Mouse (Mus musculus) left cerebral cortex, postnatal 14 days (tissue): ENCODE results near the gene Crebbp. TPM values are rescaled to one million over a fixed set of nuclear protein-coding genes. Genes with fewer than 3 reads are reported as not detected.
"Not testable (repeated sequence)": the region's sequence is repeated elsewhere in the genome, so short reads cannot be mapped to it uniquely, and the experiment has no call there.

Source experiments
- DNase-seq, 2 experiments: peaks; one replicate each; pipeline ENCODE4 v3.0.0; 2021 to 2022; ENCODE audit warnings: low spot score in 2 of 2, mixed read lengths in 1 of 2
- intact Hi-C: fragments of 180-260 bp; cut with DNase I; formaldehyde crosslinking; loops from one replicate; pipeline ENCODE4 v1.15.1; 2025
- long read RNA-seq, 2 experiments: library from polyadenylated mRNA; stranded (forward); transcript quantifications; one replicate each; pipeline ENCODE4 v2.0.0; 2021
- total RNA-seq, 2 experiments: library from RNA; stranded (reverse); gene quantifications; 2 replicates each; pipeline ENCODE4 v1.2.3; 2021

Crebbp gene
- total RNA-seq, result 10 to 100 TPM; 79.0 to 86.1 TPM
- long read RNA-seq, experiment 1, partial matches to known transcripts, result 0 of 12 reads
- long read RNA-seq, experiment 1, other reads (novel, unspliced or antisense), result 12 of 12 reads
- long read RNA-seq, experiment 2, full-length matches to known transcripts, result 1 of 22 reads
- long read RNA-seq, experiment 2, partial matches to known transcripts, result 7 of 22 reads
- long read RNA-seq, experiment 2, other reads (novel, unspliced or antisense), result 14 of 22 reads

DNA sequence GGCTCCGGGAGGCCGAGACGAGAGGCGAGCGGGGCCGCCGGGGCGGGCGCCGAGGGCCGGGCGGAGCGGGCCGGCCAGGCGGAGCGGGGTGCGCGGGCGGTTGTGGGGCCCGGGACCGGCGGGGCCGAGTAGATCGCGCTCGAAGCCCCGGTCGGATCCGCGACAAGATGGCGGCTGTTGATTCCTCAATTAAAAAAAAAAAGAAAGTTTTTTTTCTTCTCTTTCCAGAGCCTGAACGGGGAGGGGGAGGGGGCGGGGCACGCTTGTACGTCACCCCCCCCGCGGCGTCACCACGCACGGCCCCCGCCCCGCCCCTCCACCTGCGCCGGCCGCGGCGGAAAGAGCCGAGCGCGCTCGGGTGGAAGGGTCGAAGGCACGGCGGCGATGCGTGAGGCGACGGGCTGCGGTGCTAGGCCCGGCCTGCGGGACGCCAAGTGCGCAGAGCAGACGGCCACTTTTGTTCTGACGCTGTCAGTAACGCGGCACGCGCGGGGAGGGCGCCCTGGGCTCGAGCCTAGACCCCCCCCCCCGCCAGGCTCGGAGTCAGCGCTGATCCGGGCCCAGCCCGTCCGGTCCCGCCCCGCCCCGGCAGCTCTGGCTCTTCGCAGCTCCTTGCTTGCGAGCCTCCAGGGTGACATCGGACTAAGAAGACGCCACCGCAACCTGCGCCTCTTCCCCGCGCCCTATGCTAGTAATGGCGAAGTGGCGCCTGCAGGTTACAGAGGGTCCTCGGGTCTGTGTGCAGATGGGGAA is at the start of gene Crebbp:
Crebbp (minus strand) TSS at position 199 of the 753 bp plus-strand sequence.
- DNase-seq, result peak; percentile 93
- intact Hi-C loops, result loop anchor here (5.0 kb wide), 1 partner anchor 137 kb away; the partner anchor contains the start of gene Trap1

DNA sequence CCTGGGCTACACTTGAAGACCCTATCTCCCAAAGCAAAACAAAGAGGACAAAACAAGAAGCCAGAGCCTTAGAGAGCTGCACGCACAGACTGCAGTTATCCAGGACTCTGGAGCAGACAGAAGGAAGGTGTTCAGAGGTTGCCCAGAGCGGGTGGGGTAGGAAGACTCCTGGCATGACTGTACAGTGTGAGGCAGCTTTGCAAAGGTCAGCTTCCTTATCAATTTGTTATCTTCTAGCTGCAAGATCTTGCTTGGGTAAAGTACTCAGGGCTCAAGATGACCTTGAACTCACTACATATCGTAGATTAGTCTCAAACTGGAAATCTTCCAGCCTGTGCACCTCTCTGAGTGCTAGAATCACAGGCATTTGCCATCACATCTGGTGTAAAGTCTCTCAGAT is 49.7 kb upstream of the Crebbp start:
- DNase-seq, result no peak
- intact Hi-C loops, result no loop called here

- intact Hi-C loops, result no loop called here
- no peak for DNase-seq
Observed at GRCm38 (mm10) chr16:4257546-4257945, 43.7 kb upstream of the Crebbp start.

- intact Hi-C loops, result no loop called here
- no peak for DNase-seq
Observed at GRCm38 (mm10) chr16:4248791-4249190, 35.0 kb upstream of the Crebbp start.

- not testable (repeated sequence) for DNase-seq
Observed at GRCm38 (mm10) chr16:4245241-4245640, 31.4 kb upstream of the Crebbp start.

DNA sequence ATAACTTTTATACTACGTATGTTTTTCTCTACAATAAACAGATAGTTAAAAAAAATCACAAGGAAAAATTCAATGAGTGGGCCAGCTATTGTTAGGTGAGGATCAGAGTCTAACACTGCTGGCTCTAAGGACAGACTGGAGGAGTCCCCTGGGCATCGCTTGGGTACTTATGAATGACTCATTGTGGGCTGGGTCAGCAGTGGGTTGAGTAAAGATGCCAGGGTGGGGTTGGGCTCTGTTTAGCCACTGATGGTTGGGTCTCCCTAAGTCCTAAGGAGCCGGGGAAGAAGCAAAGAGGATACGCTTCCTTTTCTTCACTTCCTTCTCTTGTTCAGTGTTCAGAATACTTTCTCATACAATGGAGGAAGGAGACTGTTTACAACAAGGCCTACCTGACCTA is 22.3 kb upstream of the Crebbp start:
- DNase-seq, result no peak
- intact Hi-C loops, result no loop called here

More at GRCm38 (mm10) chr16:4245241-4245640, 31.4 kb upstream of the Crebbp start:
- intact Hi-C loops, result not testable (repeated sequence)

- DNase-seq, result no peak
- intact Hi-C loops, result no loop called here
Observed at GRCm38 (mm10) chr16:4235587-4235986, 21.8 kb upstream of the Crebbp start.

- no peak for DNase-seq
- intact Hi-C loops, result no loop called here
Observed at GRCm38 (mm10) chr16:4225841-4226240, 12.0 kb upstream of the Crebbp start.

GRCm38 (mm10) chr16:4214631-4215240 is 939 bp upstream of the Crebbp start:
- DNase-seq, result peak in 1 of 2 experiments; percentile 27
- intact Hi-C loops, result loop anchor here (5.0 kb wide), 1 partner anchor 137 kb away; the partner anchor contains the start of gene Trap1

GRCm38 (mm10) chr16:4212963-4213798 is 616 bp downstream of the Crebbp start:
- intact Hi-C loops, result loop anchor here (5.0 kb wide), 1 partner anchor 136 kb away; the partner anchor contains the start of gene Trap1

DNA sequence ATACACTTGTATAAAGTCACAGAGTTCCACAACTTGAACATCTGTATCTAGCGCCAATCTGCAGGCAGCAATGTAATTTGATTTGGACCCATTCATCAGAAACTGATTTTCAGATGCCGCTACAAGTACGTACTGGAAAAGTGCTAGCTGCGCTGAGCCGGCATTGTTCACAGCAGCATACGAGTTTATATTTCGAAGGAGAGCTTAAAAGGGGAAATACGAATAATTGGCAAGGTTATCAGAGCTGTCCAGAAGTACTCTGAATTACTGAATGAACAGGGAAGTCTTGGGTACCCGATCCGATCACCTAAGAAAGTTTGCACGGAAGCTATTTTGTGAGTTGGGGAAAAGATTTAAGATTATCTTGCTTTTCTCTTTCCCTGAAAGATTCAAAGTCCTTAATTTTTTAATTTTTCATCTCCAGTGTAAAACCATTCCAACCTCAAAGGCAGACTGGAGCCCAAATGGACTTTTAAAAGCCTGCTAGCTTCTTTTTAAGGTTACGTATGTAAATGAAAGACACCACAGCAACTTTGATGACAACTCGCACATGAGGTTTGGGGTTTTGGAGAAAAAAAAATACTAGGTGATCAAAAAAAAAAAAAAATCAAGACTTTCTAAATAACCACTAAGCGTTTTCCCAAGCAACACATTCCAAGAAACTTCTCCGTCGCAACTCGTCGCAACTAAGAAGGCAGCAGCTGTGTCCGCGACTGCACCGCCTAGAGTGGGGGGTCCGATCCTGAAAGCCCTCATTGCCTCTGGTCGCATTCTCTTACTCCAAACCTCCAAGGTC is 1.4 kb downstream of the Crebbp start:
- no peak for DNase-seq
- intact Hi-C loops, result loop anchor here (5.0 kb wide), 1 partner anchor 135 kb away; the partner anchor contains the start of gene Trap1

More at GRCm38 (mm10) chr16:4212963-4213798, 616 bp downstream of the Crebbp start:
- peak; percentile 38 to 70 for DNase-seq

DNA sequence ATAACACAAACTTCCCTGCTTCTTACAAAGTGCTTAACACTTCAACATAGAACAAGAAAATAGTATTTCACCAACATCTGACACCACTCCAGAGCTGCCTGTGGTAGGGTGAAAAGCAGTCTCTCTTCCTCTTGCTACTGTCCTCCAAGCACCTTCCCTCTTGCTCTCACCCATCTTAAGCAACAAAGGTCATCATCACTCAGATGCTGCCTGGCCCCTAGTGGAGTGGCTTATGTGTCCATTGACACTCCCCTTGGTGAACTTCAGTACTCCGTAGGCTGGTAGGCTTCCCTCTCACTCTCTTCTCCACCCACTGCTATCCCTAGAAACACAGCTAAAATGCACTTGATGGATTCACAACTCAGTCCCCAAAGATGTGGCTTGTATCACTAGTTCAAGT is 3.5 kb downstream of the Crebbp start:
- no peak for DNase-seq
- intact Hi-C loops, result loop anchor here (5.0 kb wide), 1 partner anchor 133 kb away; the partner anchor contains the start of gene Trap1

- intact Hi-C loops, result no loop called here
- DNase-seq, result no peak
Observed at GRCm38 (mm10) chr16:4203592-4203991, 10.2 kb downstream of the Crebbp start.

DNA sequence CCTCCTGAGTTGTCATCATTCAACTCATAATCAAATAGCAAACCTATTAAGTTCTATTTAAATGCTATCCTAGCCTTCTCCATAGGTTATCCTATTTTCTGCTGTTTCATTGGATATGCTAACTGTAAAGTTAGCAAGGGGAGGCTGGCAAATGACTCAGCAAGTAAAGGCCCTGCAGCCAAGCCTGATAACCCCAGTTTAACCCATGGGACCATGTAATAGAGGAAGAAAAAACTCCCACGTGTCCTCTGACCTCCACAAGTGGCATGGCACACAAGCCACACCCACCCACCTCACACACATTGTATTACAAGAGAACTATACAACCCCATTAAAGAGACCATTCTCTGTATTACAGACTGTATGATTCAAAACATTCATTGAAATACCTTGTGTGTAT is 13.8 kb downstream of the Crebbp start:
- DNase-seq, result no peak
- intact Hi-C loops, result no loop called here

DNA sequence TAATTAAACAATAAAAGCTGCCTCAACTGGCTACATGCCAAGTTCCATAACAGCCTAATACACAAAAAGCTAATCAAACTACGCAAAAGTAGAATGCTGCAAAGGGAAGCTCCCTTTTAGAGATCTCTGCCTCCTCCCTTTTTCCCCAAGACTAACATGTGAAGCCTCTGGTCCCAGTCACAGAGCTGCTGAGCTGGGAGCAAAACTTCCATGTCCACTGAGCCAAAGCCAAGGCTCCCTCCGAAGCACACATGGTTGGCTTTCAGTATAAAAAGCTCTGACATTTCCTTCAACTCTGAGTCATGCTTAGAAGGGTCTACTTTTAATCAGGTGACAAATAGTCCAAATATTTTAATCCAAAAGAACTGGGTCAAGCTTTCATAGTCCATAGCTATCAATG is 14.2 kb downstream of the Crebbp start:
- intact Hi-C loops, result no loop called here

GRCm38 (mm10) chr16:4198004-4198403 is 15.8 kb downstream of the Crebbp start:
- no peak for DNase-seq
- intact Hi-C loops, result no loop called here

More for the DNA sequence above, 14.2 kb downstream of the Crebbp start:
- no peak for DNase-seq

DNA sequence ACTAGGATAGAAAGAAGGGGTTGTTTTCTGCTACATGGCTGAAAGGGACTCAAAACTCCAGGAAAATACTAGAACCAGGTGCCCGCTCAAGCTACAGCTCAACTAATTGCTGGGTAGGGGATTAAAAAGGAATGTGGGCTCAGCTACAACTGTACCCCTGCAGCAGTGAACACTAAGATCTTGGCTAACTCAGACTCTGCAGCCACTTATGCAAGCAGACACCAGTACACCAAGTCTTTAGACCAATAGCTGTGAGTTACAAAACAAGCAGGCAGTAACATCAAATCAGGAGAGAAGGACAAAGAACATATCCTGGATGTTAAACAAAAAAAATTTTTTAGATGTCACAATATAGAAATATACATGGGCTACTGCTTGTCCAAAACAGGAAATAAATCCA is 23.6 kb downstream of the Crebbp start:
- intact Hi-C loops, result no loop called here
- DNase-seq, result no peak

- no peak for DNase-seq
- intact Hi-C loops, result no loop called here
Observed at GRCm38 (mm10) chr16:4175134-4175533, 38.7 kb downstream of the Crebbp start.
